Mouse (Mus musculus) megakaryocyte-erythroid progenitor cell, adult 5-6 weeks (primary cell): ENCODE data around the gene Kif5c. TPM values are rescaled to one million over a fixed set of nuclear protein-coding genes. Genes with fewer than 3 reads are reported as not detected.

Experiments used
- ATAC-seq: replicated peaks from 2 replicates; pipeline ENCODE4 v1.8.0; 2016; ENCODE audit warnings: mild to moderate bottlenecking, inconsistent platforms; ENCODE audit not compliant: severe bottlenecking, poor library complexity, low FRiP score, low TSS enrichment
- total RNA-seq, 2 experiments: library from RNA; stranded (forward) in 1 of 2; stranded (reverse) in 1 of 2; fragments of 200-1000, 215-1000 nt in 1 of 2; fragments of >200 nt in 1 of 2; fragmentation: Nextera tagmentation in 1 of 2; gene quantifications; 2 replicates each; pipeline ENCODE4 v1.2.3; 2014 to 2017

The Kif5c gene
- total RNA-seq, 2 experiments from 2014 or later = 0.09 to 2.0 TPM

GRCm38 (mm10) chr2:49657666-49658065 is 38.6 kb downstream of the Kif5c start:
- no peak for ATAC-seq

GRCm38 (mm10) chr2:49658988-49659387 is 39.9 kb downstream of the Kif5c start:
- no peak for ATAC-seq

- no peak for ATAC-seq
These were observed 40.9 kb downstream of the Kif5c start for GRCm38 (mm10) chr2:49659964-49660363.

- ATAC-seq = no peak
These were observed 41.4 kb downstream of the Kif5c start for GRCm38 (mm10) chr2:49660375-49660923.

GRCm38 (mm10) chr2:49661348-49661747 is 42.2 kb downstream of the Kif5c start:
- ATAC-seq = no peak

- ATAC-seq = no peak
These were observed 42.8 kb downstream of the Kif5c start for GRCm38 (mm10) chr2:49661872-49662271.

- ATAC-seq = no peak
These were observed 52.8 kb downstream of the Kif5c start for GRCm38 (mm10) chr2:49671753-49672500.

GRCm38 (mm10) chr2:49672501-49672874 is 53.4 kb downstream of the Kif5c start:
- ATAC-seq = no peak

GRCm38 (mm10) chr2:49676020-49676419 is 56.9 kb downstream of the Kif5c start:
- ATAC-seq = no peak

- no peak for ATAC-seq
These were observed 59.3 kb downstream of the Kif5c start for GRCm38 (mm10) chr2:49678386-49678785.

GRCm38 (mm10) chr2:49679135-49679964 is 60.3 kb downstream of the Kif5c start:
- ATAC-seq = no peak

- ATAC-seq = no peak
These were observed 63.7 kb downstream of the Kif5c start for GRCm38 (mm10) chr2:49682754-49683153.

- ATAC-seq = no peak
These were observed 65.7 kb downstream of the Kif5c start for GRCm38 (mm10) chr2:49684808-49685207.

GRCm38 (mm10) chr2:49690421-49690826 is 71.3 kb downstream of the Kif5c start:
- no peak for ATAC-seq

GRCm38 (mm10) chr2:49691441-49691840 is 72.3 kb downstream of the Kif5c start:
- peak; percentile 75 for ATAC-seq

GRCm38 (mm10) chr2:49694727-49695126 is 75.6 kb downstream of the Kif5c start:
- no peak for ATAC-seq

- no peak for ATAC-seq
These were observed 76.4 kb downstream of the Kif5c start for GRCm38 (mm10) chr2:49695461-49695860.

- ATAC-seq = no peak
These were observed 79.8 kb downstream of the Kif5c start for GRCm38 (mm10) chr2:49698851-49699250.

- no peak for ATAC-seq
These were observed 81.3 kb downstream of the Kif5c start for GRCm38 (mm10) chr2:49700176-49700971.

GRCm38 (mm10) chr2:49710223-49710622 is 91.1 kb downstream of the Kif5c start:
- ATAC-seq = 0 out of 2 replicates have a peak, but pooled peaks have one; percentile 58
